Mouse (Mus musculus) stomach, embryonic 14.5 days (tissue): Measurements from ENCODE around the gene Dapk3. TPM values are rescaled to one million over a fixed set of nuclear protein-coding genes. Genes with fewer than 3 reads are reported as not detected.
"Not testable (repeated sequence)": the region's sequence is repeated elsewhere in the genome, so short reads cannot be mapped to it uniquely, and the experiment has no call there.

Experiments used
- ATAC-seq: fragments of 200-750 bp; cut with Nextera tagmentation; 2 replicates; pipeline ENCODE4 v1.8.0; 2017; ENCODE audit warnings: low read depth, moderate TSS enrichment; ENCODE audit not compliant: insufficient number of reproducible peaks, insufficient read depth, low FRiP score
- H3K27ac ChIP-seq: fragments of 300-500 bp; sonication (generic); 2 replicates; pipeline ENCODE4 v1.5.1; 2014; ENCODE audit warnings: mild to moderate bottlenecking, low read length, moderate library complexity, mixed read lengths
- H3K27me3 ChIP-seq: fragments of 300-500 bp; sonication (generic); 2 replicates; pipeline ENCODE4 v1.6.1; 2014; ENCODE audit warnings: low read length, control low read depth, mixed read lengths; ENCODE audit not compliant: control insufficient read depth, insufficient read depth
- H3K36me3 ChIP-seq: fragments of 300-500 bp; sonication (generic); 2 replicates; pipeline ENCODE4 v1.6.1; 2014; ENCODE audit warnings: mild to moderate bottlenecking, control low read depth, low read length, moderate library complexity, mixed read lengths; ENCODE audit not compliant: control insufficient read depth, insufficient read depth
- H3K4me1 ChIP-seq: fragments of 300-500 bp; sonication (generic); 2 replicates; pipeline ENCODE4 v1.6.1; 2014; ENCODE audit warnings: low read length, control low read depth, mixed read lengths; ENCODE audit not compliant: control insufficient read depth, insufficient read depth
- H3K4me2 ChIP-seq: fragments of 300-500 bp; sonication (generic); replicated peaks from 2 replicates; pipeline ENCODE4 v1.6.1; 2014; ENCODE audit warnings: low read depth, low read length, control low read depth
- H3K4me3 ChIP-seq: fragments of 300-500 bp; sonication (generic); 2 replicates; pipeline ENCODE4 v1.5.1; 2014; ENCODE audit warnings: low read depth, low read length, control low read depth
- H3K9ac ChIP-seq: fragments of 300-500 bp; sonication (generic); replicated peaks from 2 replicates; pipeline ENCODE4 v1.6.1; 2014; ENCODE audit warnings: low read depth, mild to moderate bottlenecking, control low read depth, low read length, moderate library complexity, mixed read lengths
- H3K9me3 ChIP-seq: fragments of 300-500 bp; sonication (generic); 2 replicates; pipeline ENCODE4 v1.6.1; 2016; ENCODE audit warnings: low read depth, low read length, control low read depth; ENCODE audit not compliant: control insufficient read depth
- WGBS: fragments of 180-500 bp; shearing (Covaris S2); extraction: QIAGEN DNeasy Blood & Tissue Kit; methylation state at CpG from one replicate; pipeline ENCODE4 v1.1.7; 2014; 5-methylcytosine and 5-hydroxymethylcytosine counted together
- polyA plus RNA-seq: library from polyadenylated mRNA; unstranded; fragments of >200 nt; fragmentation: Nextera tagmentation; extraction: Ambion mirVana; gene quantifications from 2 replicates; pipeline ENCODE4 v1.2.1, GENCODE M21; 2014

The Dapk3 gene
- polyA plus RNA-seq, 1 experiment from 2014 or later: 48.9 TPM

- H3K9me3 ChIP-seq: no peaks in the 10 kb centered on the region
- no peak overlapping the region; the same call in 1 of the 2 replicates for H3K9ac ChIP-seq
- H3K4me1 ChIP-seq: peaks cover 25% of the 10 kb centered on the region
- H3K4me3 ChIP-seq: no peak overlapping the region
- no peaks in the 10 kb centered on the region for H3K27me3 ChIP-seq
- peak overlapping the region; percentile 90 for H3K27ac ChIP-seq
- ATAC-seq: no peak
- 9% methylated on average over 21 of the region's 21 CpGs for WGBS
- H3K36me3 ChIP-seq: peaks cover 9% of the 10 kb centered on the region
- peak overlapping the region; percentile 29 for H3K4me2 ChIP-seq
These were observed 9.7 kb upstream of the Dapk3 start for GRCm38 (mm10) chr10:81173132-81173531.

- Histone ChIP-seq H3K4me2 (peak overlapping the region; percentile 69), H3K4me3 (peak overlapping the region; percentile 30), H3K27ac (peak overlapping the region; percentile 71; the same call in 1 of the 2 replicates), H3K36me3 (peaks cover 26% of the 10 kb centered on the region), H3K27me3 (no peaks in the 10 kb centered on the region), H3K4me1 (peaks cover 30% of the 10 kb centered on the region), H3K9me3 (no peaks in the 10 kb centered on the region), H3K9ac (no peak overlapping the region; the same call in 1 of the 2 replicates)
- WGBS: 3% methylated on average over 29 of the region's 29 CpGs
- peak; percentile 57; the same call in 1 of the 2 replicates for ATAC-seq
These were observed 8.0 kb upstream of the Dapk3 start for GRCm38 (mm10) chr10:81174617-81175344.

- not testable (repeated sequence) for ATAC-seq, H3K4me3 ChIP-seq, H3K9ac ChIP-seq, H3K27me3 ChIP-seq, H3K27ac ChIP-seq, H3K9me3 ChIP-seq
- H3K4me2 ChIP-seq: peak overlapping the region; percentile 69; the same call in 1 of the 2 replicates
- WGBS: 11% methylated on average over 4 of the region's 4 CpGs
- peaks cover 31% of the 10 kb centered on the region for H3K36me3 ChIP-seq
- peaks cover 30% of the 10 kb centered on the region for H3K4me1 ChIP-seq
These were observed 7.5 kb upstream of the Dapk3 start for GRCm38 (mm10) chr10:81175345-81175701.

- WGBS: 4% methylated on average over 13 of the region's 13 CpGs
- peaks cover 38% of the 10 kb centered on the region for H3K36me3 ChIP-seq
- H3K9ac ChIP-seq: no peak overlapping the region
- H3K9me3 ChIP-seq: no peaks in the 10 kb centered on the region
- ATAC-seq: 0 out of 2 replicates have a peak, but pooled peaks have one; percentile 1
- H3K4me2 ChIP-seq: peak overlapping the region; percentile 37
- H3K4me3 ChIP-seq: peak overlapping the region; percentile 100
- peak overlapping the region; percentile 69 for H3K27ac ChIP-seq
- peaks cover 30% of the 10 kb centered on the region for H3K4me1 ChIP-seq
- no peaks in the 10 kb centered on the region for H3K27me3 ChIP-seq
These were observed 6.8 kb upstream of the Dapk3 start for GRCm38 (mm10) chr10:81175936-81176465.

GRCm38 (mm10) chr10:81176466-81177271 lies 6.1 kb upstream of the Dapk3 start, which contains the start of gene Eef2:
Gene Eef2, plus strand, starts transcription at chr10:81176631.
- peak; percentile 83 for ATAC-seq
- peak within 1 kb of the TSS; percentile 100 for H3K4me3 ChIP-seq
- 0% methylated on average over 77 of the region's 77 CpGs for WGBS
- no peaks in the 10 kb centered on the region for H3K27me3 ChIP-seq
- peaks cover 30% of the 10 kb centered on the region for H3K4me1 ChIP-seq
- H3K9me3 ChIP-seq: no peaks in the 10 kb centered on the region
- peak within 1 kb of the TSS; percentile 92 for H3K4me2 ChIP-seq
- peak within 1 kb of the TSS; percentile 99 for H3K9ac ChIP-seq
- peaks cover 45% of the 10 kb centered on the region for H3K36me3 ChIP-seq
- peak within 1 kb of the TSS; percentile 92 for H3K27ac ChIP-seq

GRCm38 (mm10) chr10:81177491-81177925 lies 5.3 kb upstream of the Dapk3 start:
- Histone ChIP-seq H3K36me3 (peaks cover 52% of the 10 kb centered on the region), H3K27ac (peak overlapping the region; percentile 92), H3K9me3 (no peaks in the 10 kb centered on the region), H3K4me1 (peaks cover 30% of the 10 kb centered on the region), H3K4me2 (peak overlapping the region; percentile 92), H3K9ac (peak overlapping the region; percentile 99), H3K4me3 (peak overlapping the region; percentile 100), H3K27me3 (no peaks in the 10 kb centered on the region)
- no peak for ATAC-seq
- WGBS: 13% methylated on average over 16 of the region's 16 CpGs

GRCm38 (mm10) chr10:81177958-81178712 lies 4.7 kb upstream of the Dapk3 start:
- H3K36me3 ChIP-seq: peaks cover 52% of the 10 kb centered on the region
- H3K27ac ChIP-seq: no peak overlapping the region; the same call in 1 of the 2 replicates
- peaks cover 27% of the 10 kb centered on the region for H3K4me1 ChIP-seq

More at GRCm38 (mm10) chr10:81177958-81178712, 4.7 kb upstream of the Dapk3 start:
- ATAC-seq: no peak
- Histone ChIP-seq H3K4me2 (peak overlapping the region; percentile 92), H3K9me3 (no peaks in the 10 kb centered on the region), H3K27me3 (no peaks in the 10 kb centered on the region), H3K4me3 (peak overlapping the region; percentile 100), H3K9ac (peak overlapping the region; percentile 99; the same call in 1 of the 2 replicates)
- WGBS: 64% methylated on average over 14 of the region's 14 CpGs
